Mouse (Mus musculus) layer of hippocampus, adult 8-10 months (tissue): ENCODE results near the gene Crb2. TPM values are rescaled to one million over a fixed set of nuclear protein-coding genes. Genes with fewer than 3 reads are reported as not detected.

Source experiments
- DNase-seq, 2 experiments: peaks; one replicate each; pipeline ENCODE4 v3.0.0; 2022; ENCODE audit warnings: low spot score in 2 of 2
- total RNA-seq, 4 experiments: library from RNA; stranded (reverse); gene quantifications; 2 replicates each; pipeline ENCODE4 v1.2.4; 2022

The Crb2 gene
- 1 to 10 TPM; 2.8 to 6.0 (median 4.7) TPM for total RNA-seq

DNA sequence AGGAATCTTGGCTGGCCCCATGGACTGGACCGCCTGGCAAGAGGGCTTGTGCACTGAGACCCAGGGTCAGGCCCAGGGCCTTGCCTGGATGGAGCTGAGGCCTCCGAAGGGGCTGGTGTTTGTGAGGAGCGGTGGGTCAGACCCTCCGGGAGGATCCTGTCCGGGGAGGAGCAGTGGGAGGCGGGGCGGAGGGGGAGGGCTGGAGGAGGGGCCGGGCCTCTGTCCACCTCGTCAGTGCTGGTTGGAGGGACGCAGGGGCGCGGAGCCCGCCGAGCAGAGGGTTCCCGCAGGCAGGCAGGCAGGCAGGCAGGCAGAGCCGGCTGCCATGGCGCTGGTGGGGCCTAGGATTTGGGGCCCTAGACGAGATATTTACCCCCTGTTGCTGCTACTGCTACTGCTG, at the start of gene Crb2:
Gene Crb2 (plus strand): TSS at position 234 of the 400 bp plus-strand sequence.
- DNase-seq = no peak

- DNase-seq = no peak
Observed at GRCm38 (mm10) chr2:37731241-37731801, 44.7 kb upstream of the Crb2 start.

DNA sequence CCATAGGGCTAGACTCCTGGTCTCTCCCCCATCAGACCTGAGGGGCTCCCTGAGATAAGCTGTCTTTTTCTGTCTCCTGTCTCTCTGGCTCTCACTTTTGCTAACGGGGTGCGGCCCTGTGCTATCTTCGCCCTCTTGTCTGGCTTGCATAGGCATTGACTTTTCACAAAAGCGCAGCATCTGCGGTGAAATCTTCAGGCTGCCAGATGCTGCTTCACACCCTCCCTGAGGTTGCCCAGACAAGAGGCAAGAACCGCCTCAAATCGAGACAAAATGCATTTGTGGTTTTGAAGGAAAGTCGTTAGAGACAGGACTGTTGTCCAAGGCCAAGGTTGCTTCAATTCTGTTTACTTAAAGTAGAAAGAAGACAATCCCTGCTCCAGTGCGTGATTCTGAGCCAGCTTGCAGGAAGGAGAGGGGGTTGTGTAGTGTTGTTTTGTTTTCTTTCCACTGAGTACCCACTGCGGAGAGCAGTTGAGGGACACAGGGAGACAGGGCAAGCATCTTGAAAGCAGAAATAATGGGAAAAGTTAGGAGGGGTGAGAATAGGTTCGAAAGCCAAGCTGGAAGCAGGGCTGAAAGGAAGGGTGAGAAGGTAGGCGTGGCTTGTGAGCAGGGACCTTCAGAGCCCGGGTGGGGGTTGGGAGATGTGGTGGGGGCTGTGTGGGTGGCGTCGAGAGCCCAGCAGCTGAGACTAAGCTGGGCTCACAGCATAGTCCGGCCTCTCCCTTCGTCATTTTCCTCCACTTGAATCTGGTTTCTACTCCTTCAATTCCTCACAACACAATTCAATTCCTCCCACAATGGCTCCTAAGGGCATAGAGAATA, 40.9 kb upstream of the Crb2 start:
- DNase-seq = no peak

- DNase-seq = no peak
Observed at GRCm38 (mm10) chr2:37735807-37736188, 40.3 kb upstream of the Crb2 start.

DNA sequence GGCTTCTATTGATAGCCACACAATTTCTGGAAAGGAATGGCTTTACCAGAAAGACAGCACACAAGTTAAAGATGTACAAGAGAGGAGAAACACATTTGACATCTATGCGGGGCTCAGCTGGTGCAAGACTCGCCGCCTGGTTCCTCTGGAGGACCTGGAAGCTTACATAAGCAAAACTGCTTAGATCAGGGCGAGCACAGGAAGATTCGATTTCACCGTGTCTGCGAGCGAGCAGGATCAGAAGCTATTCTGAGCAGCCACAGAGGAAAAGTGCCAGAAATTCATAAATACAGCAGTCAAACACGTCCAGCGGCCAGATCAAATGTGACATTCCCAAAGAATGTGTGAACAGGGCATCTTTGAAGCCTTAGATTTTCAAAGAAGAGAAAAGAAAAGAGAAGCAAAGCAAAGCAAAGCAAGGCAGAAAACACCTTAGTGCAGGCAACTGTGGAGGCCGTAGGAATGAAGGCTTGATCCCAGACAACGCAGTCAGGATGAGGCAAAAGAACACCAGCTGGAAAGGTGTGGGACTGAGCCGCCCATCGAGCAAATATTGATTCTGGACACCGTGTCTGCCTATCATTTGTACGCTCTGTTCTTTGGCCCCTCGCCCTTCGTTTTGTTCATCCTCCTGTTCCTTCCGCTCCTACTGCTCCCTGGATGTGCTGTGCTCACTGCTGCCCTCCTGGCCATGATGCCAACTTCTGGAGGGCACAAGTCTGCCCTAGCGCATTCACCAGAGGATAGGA, 34.1 kb upstream of the Crb2 start:
- DNase-seq = no peak

DNA sequence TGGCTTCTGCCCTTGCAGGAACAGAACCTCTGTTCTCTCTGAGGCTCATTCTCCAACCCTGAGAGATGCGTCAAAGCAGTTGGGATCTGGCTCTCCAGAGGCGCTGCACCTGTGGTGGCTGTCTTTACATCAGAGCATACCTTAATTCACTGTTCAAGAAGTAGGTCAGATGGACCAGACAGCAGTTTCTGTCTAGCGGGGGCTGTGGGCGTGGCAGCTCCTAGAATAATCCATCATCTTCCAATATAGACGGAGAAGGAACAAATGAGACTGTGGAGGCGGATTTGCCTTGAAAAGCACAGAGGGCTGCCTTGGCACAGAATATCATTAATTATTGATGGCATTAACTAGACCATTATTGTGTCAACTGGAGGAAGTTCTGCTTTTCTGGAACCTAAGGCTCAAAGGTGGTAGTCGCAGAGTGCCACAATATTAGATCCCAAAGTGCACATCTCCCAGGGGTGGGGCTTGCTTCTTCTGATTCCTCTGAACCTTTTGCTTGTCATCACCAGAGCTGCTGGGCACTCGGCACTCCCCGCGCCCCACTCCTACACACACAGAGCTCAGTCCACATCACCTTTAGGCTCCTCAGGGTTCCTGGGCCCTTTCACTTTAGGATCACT, 31.2 kb upstream of the Crb2 start:
- DNase-seq = no peak

GRCm38 (mm10) chr2:37746293-37747049, 29.6 kb upstream of the Crb2 start:
- DNase-seq = no peak

DNA sequence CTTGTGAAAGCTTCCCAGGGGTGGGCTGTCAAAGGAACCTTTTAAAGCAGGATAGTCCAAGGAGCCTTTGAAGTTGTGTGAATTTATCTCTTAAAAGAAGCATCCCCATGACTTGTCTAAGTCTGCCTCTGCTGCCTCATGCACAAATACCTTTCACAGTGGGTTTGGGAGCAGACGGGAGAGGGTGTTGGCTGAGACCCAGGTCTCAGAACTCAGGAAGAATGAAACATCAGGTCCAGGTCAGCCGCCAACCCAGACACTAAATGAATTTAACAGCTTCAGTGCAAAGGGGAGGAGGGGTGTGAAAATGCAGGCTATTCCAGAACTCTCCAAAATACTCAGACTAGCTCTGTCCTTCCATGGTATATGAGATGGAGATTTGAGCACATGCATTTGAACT, 28.1 kb upstream of the Crb2 start:
- no peak for DNase-seq

GRCm38 (mm10) chr2:37748442-37749066, 27.5 kb upstream of the Crb2 start:
- DNase-seq = no peak

DNA sequence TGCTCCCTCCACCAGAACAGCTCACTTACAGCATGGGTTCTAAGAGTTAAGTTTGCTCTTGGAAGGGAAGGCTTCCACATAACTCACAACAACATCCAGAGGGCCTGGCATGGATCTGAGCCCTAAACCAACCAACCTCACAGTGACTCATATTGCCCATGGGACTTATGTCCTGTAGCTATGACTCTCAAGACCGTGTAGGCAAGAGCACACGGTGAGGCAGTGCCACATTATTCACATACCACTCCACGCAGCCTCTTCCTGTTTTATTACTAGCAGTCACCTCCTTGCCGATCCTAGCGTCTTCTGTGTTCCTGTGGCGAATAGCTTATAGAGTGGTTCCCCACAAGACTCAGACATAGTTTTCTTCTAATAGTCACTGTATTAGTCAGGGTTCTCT, 26.7 kb upstream of the Crb2 start:
- no peak for DNase-seq

DNA sequence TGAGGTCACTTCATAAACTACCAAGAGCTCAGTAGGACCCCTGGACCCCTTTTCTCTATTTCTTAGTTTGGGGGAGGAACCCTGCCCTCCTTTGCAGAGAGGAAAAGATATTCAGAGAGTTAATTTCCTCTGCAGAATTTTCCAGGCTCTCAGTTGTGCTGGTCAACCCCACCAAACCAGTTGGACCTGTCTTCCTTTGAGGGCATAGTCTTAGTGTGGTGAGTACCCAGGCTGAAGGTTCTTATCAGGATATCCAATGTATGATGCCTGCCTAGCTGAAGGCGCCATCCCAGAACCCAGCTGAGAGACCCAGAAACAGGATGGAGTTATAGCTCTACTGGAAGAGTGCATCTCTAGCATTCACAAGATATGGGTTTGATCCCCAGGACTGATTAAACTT, 24.9 kb upstream of the Crb2 start:
- no peak for DNase-seq

DNA sequence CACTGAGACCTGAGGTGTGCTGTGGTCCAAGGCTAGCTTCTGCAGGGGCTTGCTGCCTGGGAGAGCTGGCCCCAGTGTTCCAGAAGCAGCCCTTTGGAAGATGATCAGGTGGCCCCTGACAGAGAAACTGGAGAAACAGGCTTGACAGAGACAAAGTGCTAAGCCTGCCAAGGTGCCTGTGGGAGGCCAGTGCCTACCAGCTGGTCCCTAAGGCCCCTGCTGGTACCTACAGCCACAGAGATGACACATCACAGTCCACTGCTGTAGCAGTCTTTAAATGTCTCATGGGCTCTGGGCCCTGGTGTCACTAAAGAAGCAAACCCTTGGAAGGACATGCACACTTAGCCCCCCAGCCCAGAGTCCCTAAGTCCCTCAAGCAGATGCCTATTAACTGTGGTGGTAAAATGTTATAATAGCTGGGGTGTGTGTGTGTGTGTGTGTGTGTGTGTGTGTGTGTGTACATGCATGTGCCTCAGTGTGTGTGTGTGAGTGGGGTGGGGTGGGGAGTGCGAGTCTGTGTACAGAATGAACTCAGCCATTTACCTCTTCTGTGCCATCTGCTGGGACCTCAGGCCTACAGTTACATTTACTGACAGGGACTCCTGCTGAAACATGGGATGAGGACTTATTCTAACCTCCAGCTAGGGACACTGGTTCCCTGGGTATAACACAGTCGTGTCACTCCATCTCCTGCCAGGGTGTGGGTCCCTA, 19.7 kb upstream of the Crb2 start:
- DNase-seq = no peak

DNA sequence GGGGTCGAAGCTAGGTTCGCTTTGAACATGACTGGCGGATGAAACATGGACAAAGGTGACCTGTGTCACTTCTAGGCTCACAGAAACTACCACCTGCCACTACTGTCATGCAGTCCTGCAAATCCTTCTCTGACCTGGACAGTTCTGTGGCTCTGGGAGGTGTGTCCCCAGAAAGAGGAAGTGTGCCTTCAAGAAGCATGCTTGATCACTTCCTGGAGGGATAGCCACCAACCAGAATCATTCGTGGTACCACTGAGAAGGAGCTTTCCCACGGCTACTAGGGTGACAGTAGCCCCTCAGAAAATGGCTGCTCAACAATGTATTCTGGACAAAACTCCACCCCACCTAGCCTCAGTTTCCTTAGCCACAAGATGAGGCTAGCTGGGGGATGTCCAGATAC, 19.0 kb upstream of the Crb2 start:
- DNase-seq = no peak

GRCm38 (mm10) chr2:37757784-37758183, 18.3 kb upstream of the Crb2 start:
- DNase-seq = no peak

GRCm38 (mm10) chr2:37758343-37759015, 17.6 kb upstream of the Crb2 start:
- DNase-seq = no peak

GRCm38 (mm10) chr2:37760633-37761032, 15.4 kb upstream of the Crb2 start:
- DNase-seq = no peak

DNA sequence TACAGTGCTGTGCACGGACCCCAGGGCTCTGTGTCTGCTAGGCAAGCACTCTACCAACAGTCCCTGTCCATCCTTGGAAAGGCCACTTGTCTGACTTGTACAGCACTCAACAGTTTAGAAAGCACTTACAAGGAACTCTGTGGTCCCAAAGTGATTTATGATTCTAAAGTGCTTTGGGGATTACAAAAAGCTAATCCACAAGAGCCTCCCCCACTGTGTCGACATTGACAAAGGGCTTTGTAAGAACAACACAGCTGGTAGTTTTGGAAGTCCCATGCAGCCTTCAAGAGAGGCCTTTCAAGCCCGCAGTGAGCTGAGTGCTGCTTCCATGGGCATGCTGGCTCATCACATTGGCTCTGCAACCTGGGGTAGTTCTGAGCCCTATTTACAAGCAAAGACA, 12.4 kb upstream of the Crb2 start:
- no peak for DNase-seq

DNA sequence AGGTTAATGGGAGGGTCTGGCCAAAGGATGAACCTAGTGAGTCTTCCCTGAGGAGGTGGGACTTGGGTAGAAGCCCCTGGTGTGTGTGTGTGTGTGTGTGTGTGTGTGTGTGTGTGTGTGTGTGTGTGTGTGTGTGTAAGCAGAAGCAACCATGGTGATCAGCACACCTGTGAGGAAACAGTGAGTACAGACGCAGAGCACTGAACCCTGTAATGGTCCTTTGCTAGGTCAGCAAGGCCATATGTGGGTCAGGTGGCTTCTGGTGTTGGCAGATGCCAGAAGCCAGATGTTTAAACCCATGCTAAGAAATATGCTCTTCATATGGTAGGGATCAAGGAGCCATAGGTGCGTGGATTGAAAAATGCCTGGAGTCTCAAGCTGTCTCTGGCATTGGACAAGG, 11.5 kb upstream of the Crb2 start:
- no peak for DNase-seq

DNA sequence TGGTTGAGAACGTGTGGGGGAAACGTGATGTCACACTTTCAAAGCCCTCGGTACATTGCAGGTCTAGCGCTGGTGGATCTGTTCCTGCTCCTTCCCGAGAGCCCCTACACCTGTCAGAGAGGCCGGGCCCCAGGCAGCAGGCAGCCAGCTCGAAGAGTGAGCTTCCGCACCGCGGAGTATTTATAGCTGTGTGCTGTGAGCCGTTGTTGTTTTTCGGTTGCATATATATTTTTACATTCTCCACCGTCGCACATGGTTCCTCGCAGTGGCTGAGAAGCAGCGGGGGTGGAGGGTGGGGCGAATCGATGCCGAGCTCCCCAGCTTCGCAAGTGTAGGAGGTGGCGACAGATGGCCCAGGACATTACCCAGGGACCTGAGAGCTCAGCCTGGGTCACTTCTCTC, 11.0 kb upstream of the Crb2 start:
- no peak for DNase-seq
